Mouse (Mus musculus) C2C12 (cell line): ENCODE data around the gene Kif13a. TPM values are rescaled to one million over a fixed set of nuclear protein-coding genes. Genes with fewer than 3 reads are reported as not detected.

ENCODE experiments used
- H3K27me3 ChIP-seq: one replicate; pipeline ENCODE4 v1.6.1; 2011; ENCODE audit not compliant: control insufficient read depth, insufficient read depth, insufficient read length
- H3K36me3 ChIP-seq: one replicate; pipeline ENCODE4 v1.6.1; 2011; ENCODE audit not compliant: control insufficient read depth, insufficient read depth
- H3K4me3 ChIP-seq: one replicate; pipeline ENCODE4 v1.5.1; 2011; ENCODE audit warnings: mild to moderate bottlenecking, control low read depth; ENCODE audit not compliant: poor library complexity, insufficient read depth, severe bottlenecking
- H3K79me2 ChIP-seq: one replicate; pipeline ENCODE4 v1.6.1; 2011; ENCODE audit not compliant: control insufficient read depth, insufficient read depth
- H3K79me3 ChIP-seq: one replicate; pipeline ENCODE4 v1.6.1; 2011; ENCODE audit warnings: low read depth, control low read depth
- H3ac ChIP-seq: one replicate; pipeline ENCODE3; 2011; ENCODE audit warnings: low read depth; ENCODE audit not compliant: control insufficient read depth, insufficient read length
- CEBPB ChIP-seq: IDR thresholded peaks from one replicate; pipeline ENCODE4 v1.6.1; 2011; ENCODE audit warnings: low read depth, mild to moderate bottlenecking, control low read depth, moderate library complexity
- CTCF ChIP-seq: IDR thresholded peaks from one replicate; pipeline ENCODE4 v1.5.1; 2011; ENCODE audit not compliant: control insufficient read depth, insufficient read depth, insufficient read length
- FOSL1 ChIP-seq: IDR thresholded peaks from one replicate; pipeline ENCODE4 v1.8.0; 2011; ENCODE audit warnings: mild to moderate bottlenecking, low read length; ENCODE audit not compliant: poor library complexity, insufficient read depth, severe bottlenecking
- MAX ChIP-seq: IDR thresholded peaks from one replicate; pipeline ENCODE4 v1.6.1; 2011; ENCODE audit warnings: mild to moderate bottlenecking, control low read depth
- MYOD1 ChIP-seq: IDR thresholded peaks from one replicate; pipeline ENCODE4 v1.6.1; 2011; ENCODE audit warnings: low read depth; ENCODE audit not compliant: control insufficient read depth, insufficient read length
- MYOG ChIP-seq: IDR thresholded peaks from one replicate; pipeline ENCODE4 v1.6.1; 2011; ENCODE audit not compliant: control insufficient read depth, insufficient read length; ENCODE audit errors: extremely low read depth
- USF1 ChIP-seq: IDR thresholded peaks from one replicate; pipeline ENCODE4 v1.6.1; 2011; ENCODE audit warnings: low read depth, mild to moderate bottlenecking, control low read depth, moderate library complexity
- polyA plus RNA-seq: library from polyadenylated mRNA; unstranded; fragments of >200 nt; fragmentation: generic; extraction: Trizol; gene quantifications from one replicate; pipeline ENCODE4 v1.2.1, GENCODE M21; 2012; ENCODE audit warnings: missing spikeins

The Kif13a gene
- polyA plus RNA-seq, 1 experiment: 9.2 TPM

GRCm38 (mm10) chr13:46822200-46822599 lies 107.5 kb downstream of the Kif13a start:
- no peak overlapping the region for H3ac ChIP-seq
- H3K36me3 ChIP-seq: no peaks in the 10 kb centered on the region
- no peaks in the 10 kb centered on the region for H3K79me3 ChIP-seq
- TF ChIP-seq MYOD1 (no peak), CTCF (no peak), USF1 (no peak)
- no peaks in the 10 kb centered on the region for H3K27me3 ChIP-seq
- no peaks in the 10 kb centered on the region for H3K79me2 ChIP-seq
- no peak overlapping the region for H3K4me3 ChIP-seq

DNA sequence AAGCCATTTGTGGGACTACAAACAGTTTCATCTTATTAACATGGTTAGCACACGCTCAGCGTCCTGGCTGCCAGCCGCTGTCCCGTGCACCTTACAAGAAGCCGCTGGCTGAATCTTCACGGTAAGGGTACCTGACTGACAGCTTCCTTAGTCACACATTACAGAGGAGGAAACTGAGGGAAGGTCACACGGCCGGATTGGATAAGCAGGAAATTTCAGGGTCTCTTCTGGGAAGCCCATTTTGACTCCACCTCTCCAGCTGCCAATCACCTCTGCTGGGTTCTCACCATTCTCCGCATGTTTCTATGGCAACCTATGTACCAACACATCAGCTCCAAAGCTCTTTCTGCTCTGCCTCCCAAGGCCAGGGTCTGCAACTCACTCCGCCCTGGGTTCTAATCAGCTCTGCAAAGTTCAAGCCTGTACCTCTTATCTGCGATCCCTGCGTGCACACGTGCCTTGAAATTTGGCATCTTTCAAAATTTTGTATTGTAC lies 109.9 kb downstream of the Kif13a start:
- no peak overlapping the region for H3ac ChIP-seq
- H3K4me3 ChIP-seq: no peak overlapping the region
- TF ChIP-seq FOSL1 (no peak), MYOD1 (no peak), CEBPB (no peak), MYOG (no peak), USF1 (no peak), MAX (no peak), CTCF (no peak)
- no peaks in the 10 kb centered on the region for H3K79me2 ChIP-seq
- H3K79me3 ChIP-seq: no peaks in the 10 kb centered on the region
- no peaks in the 10 kb centered on the region for H3K27me3 ChIP-seq
- H3K36me3 ChIP-seq: peaks cover 6% of the 10 kb centered on the region

GRCm38 (mm10) chr13:46819202-46819728 lies 110.4 kb downstream of the Kif13a start:
- Histone ChIP-seq H3ac (no peak overlapping the region), H3K79me2 (no peaks in the 10 kb centered on the region), H3K27me3 (no peaks in the 10 kb centered on the region), H3K36me3 (peaks cover 7% of the 10 kb centered on the region), H3K4me3 (no peak overlapping the region), H3K79me3 (no peaks in the 10 kb centered on the region)
- TF ChIP-seq MAX: no peak
- TF ChIP-seq CEBPB: no peak
- no peak for TF ChIP-seq MYOD1
- no peak for TF ChIP-seq MYOG
- no peak for TF ChIP-seq CTCF
- no peak for TF ChIP-seq FOSL1
- TF ChIP-seq USF1: no peak

- Histone ChIP-seq H3K4me3 (no peak overlapping the region), H3ac (no peak overlapping the region), H3K79me2 (no peaks in the 10 kb centered on the region), H3K79me3 (no peaks in the 10 kb centered on the region), H3K27me3 (no peaks in the 10 kb centered on the region), H3K36me3 (peaks cover 7% of the 10 kb centered on the region)
- TF ChIP-seq FOSL1: no peak
- no peak for TF ChIP-seq MYOD1
- TF ChIP-seq MYOG: no peak
- TF ChIP-seq MAX: no peak
- TF ChIP-seq USF1: no peak
- no peak for TF ChIP-seq CTCF
- TF ChIP-seq CEBPB: no peak
These were observed 111.3 kb downstream of the Kif13a start for GRCm38 (mm10) chr13:46818374-46818773.

DNA sequence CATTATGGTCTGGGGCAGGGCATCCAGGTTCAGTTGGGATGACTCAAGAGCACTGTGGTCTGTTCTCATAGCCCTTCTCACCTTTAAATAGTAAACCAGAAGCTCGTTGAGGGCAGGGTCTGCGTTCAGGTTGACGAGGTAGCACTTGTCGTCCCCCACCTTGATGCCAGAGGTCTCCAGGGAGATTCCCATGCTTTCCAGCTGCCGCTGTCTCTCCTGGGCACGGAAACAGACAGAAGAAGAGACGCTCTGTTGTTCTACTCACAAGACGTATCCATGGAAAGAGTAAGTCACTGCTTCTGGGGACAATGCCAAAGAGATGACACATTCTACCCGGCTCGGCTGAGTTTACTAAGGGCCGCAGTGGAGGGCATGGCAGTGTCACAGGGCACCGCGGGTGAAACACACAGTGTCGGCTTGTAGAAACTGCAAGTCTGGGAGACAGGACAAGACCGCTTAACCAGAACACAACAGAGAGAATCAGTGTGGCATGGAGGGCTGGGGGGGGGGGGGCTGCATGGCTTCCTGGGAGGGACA lies 117.0 kb downstream of the Kif13a start:
- no peak overlapping the region for H3K4me3 ChIP-seq
- no peaks in the 10 kb centered on the region for H3K79me3 ChIP-seq
- peak; percentile 69 for TF ChIP-seq FOSL1
- no peak for TF ChIP-seq CEBPB
- no peak for TF ChIP-seq MAX
- TF ChIP-seq MYOD1: peak; percentile 88
- H3K27me3 ChIP-seq: no peaks in the 10 kb centered on the region
- peaks cover 8% of the 10 kb centered on the region for H3K36me3 ChIP-seq
- H3ac ChIP-seq: no peak overlapping the region
- H3K79me2 ChIP-seq: no peaks in the 10 kb centered on the region

DNA sequence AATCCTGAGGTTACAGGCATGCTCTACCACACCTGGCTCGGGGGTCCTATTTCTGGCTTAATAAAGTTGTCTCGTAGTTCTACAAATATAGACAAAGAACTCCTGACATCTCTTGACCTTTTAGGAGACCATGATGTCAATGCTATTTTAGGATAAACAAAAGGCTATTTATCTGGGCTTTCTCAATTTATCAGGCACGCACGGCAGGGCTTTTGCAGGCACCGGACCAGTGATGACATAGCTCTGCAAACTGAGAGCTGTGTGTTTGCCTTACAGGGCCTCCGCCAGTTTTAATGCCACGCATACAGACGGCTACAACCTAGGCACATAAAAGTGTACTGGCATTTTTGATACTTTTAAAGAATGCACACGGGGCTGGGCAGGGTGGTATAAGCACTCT lies 118.0 kb downstream of the Kif13a start:
- no peak overlapping the region for H3K4me3 ChIP-seq
- peaks cover 10% of the 10 kb centered on the region for H3K36me3 ChIP-seq
- H3K79me2 ChIP-seq: no peaks in the 10 kb centered on the region
- H3ac ChIP-seq: no peak overlapping the region
- H3K79me3 ChIP-seq: no peaks in the 10 kb centered on the region
- no peaks in the 10 kb centered on the region for H3K27me3 ChIP-seq
- TF ChIP-seq MYOD1 (no peak), MAX (no peak), CTCF (no peak), CEBPB (no peak), FOSL1 (no peak), USF1 (no peak), MYOG (no peak)
